Mouse (Mus musculus) CD4-positive, CD25-positive, alpha-beta regulatory T cell, adult 2 months (primary cell): ENCODE measurements around the gene Hoxc12.

Experiments
- DNase-seq: peaks from one replicate; pipeline ENCODE4 v3.0.0-alpha.2; 2012; ENCODE audit warnings: low read depth, low spot score

Gene Hoxc12

GRCm38 (mm10) chr15:102936279-102936972 lies at the start of gene Hoxc12:
Gene Hoxc12, plus strand, starts transcription at chr15:102936757.
- DNase-seq = no peak

GRCm38 (mm10) chr15:102895115-102895514 lies 41.4 kb upstream of the Hoxc12 start:
- DNase-seq = no peak

- no peak for DNase-seq
Measured at GRCm38 (mm10) chr15:102904946-102905345, 31.6 kb upstream of the Hoxc12 start.

- DNase-seq = no peak
Measured at GRCm38 (mm10) chr15:102909536-102909935, 27.0 kb upstream of the Hoxc12 start.

GRCm38 (mm10) chr15:102910038-102910437 lies 26.5 kb upstream of the Hoxc12 start:
- no peak for DNase-seq

- no peak for DNase-seq
Measured at GRCm38 (mm10) chr15:102910496-102911095, 26.0 kb upstream of the Hoxc12 start.

- DNase-seq = no peak
Measured at GRCm38 (mm10) chr15:102913038-102913585, 23.4 kb upstream of the Hoxc12 start.

GRCm38 (mm10) chr15:102917972-102918572 lies 18.5 kb upstream of the Hoxc12 start:
- no peak for DNase-seq

GRCm38 (mm10) chr15:102918611-102919265 lies 17.8 kb upstream of the Hoxc12 start:
- DNase-seq = no peak

GRCm38 (mm10) chr15:102919336-102920180 lies 17.0 kb upstream of the Hoxc12 start:
- DNase-seq = no peak

- peak; percentile 29 for DNase-seq
Measured at GRCm38 (mm10) chr15:102920619-102921018, 15.9 kb upstream of the Hoxc12 start.

GRCm38 (mm10) chr15:102921053-102922011 lies 15.2 kb upstream of the Hoxc12 start, which contains the start of gene Hoxc13:
Gene Hoxc13, plus strand, starts transcription at chr15:102921103.
- no peak for DNase-seq

- no peak for DNase-seq
Measured at GRCm38 (mm10) chr15:102922012-102922362, 14.6 kb upstream of the Hoxc12 start.

- no peak for DNase-seq
Measured at GRCm38 (mm10) chr15:102922636-102923500, 13.7 kb upstream of the Hoxc12 start.

- DNase-seq = no peak
Measured at GRCm38 (mm10) chr15:102927032-102927645, 9.4 kb upstream of the Hoxc12 start.

- DNase-seq = no peak
Measured at GRCm38 (mm10) chr15:102931706-102932358, 4.7 kb upstream of the Hoxc12 start.

- DNase-seq = no peak
Measured at GRCm38 (mm10) chr15:102934438-102934837, 2.1 kb upstream of the Hoxc12 start.

- DNase-seq = no peak
Measured at GRCm38 (mm10) chr15:102934897-102935296, 1.7 kb upstream of the Hoxc12 start.
